Mouse (Mus musculus): ENCODE results near the gene Ift122.

- no peak for TF ChIP-seq RCOR1 (IDR thresholded peaks at IDR 0.05; ENCODE audit: low read depth, low read length)
- TF ChIP-seq CTCF (IDR thresholded peaks at IDR 0.05 in 2 of 3, conservative IDR thresholded peaks at IDR 0.05 in 1 of 3; ENCODE audit: control insufficient read depth in 1 of 3, insufficient read depth in 1 of 3, low read depth in 2 of 3, low read length in 3 of 3, poor library complexity in 1 of 3, severe bottlenecking in 1 of 3): no peak
- no peak for TF ChIP-seq ZC3H11A (IDR thresholded peaks at IDR 0.05; ENCODE audit: low read depth, low read length)
- TF ChIP-seq HCFC1 (IDR thresholded peaks at IDR 0.05; ENCODE audit: low read depth, low read length): no peak
- no peak for TF ChIP-seq MAX (IDR thresholded peaks at IDR 0.05; ENCODE audit: low read length)
- no peak for TF ChIP-seq ZKSCAN1 (IDR thresholded peaks at IDR 0.05; ENCODE audit: low read depth, low read length)
- TF ChIP-seq MAFK (IDR thresholded peaks at IDR 0.05; ENCODE audit: borderline replicate concordance, low read depth, low read length): no peak
- TF ChIP-seq BHLHE40 (IDR thresholded peaks at IDR 0.05; ENCODE audit: borderline replicate concordance, low read depth, low read length): no peak
Measured at GRCm38 (mm10) chr6:115838161-115838597, 15.1 kb upstream of the Ift122 start, which contains the start of gene Efcab12.
